Mouse (Mus musculus) neural tube, embryonic 15.5 days (tissue): ENCODE results near the gene Bex1. TPM values are rescaled to one million over a fixed set of nuclear protein-coding genes. Genes with fewer than 3 reads are reported as not detected.

Experiments
- ATAC-seq: fragments of 200-750 bp; cut with Nextera tagmentation; 2 replicates; pipeline ENCODE4 v1.8.0; 2017; ENCODE audit warnings: mild to moderate bottlenecking, moderate TSS enrichment, moderate library complexity; ENCODE audit not compliant: low FRiP score
- H3K27ac ChIP-seq: fragments of 300-500 bp; sonication (generic); replicated peaks from 2 replicates; pipeline ENCODE4 v1.5.1; 2015; ENCODE audit warnings: mild to moderate bottlenecking, inconsistent platforms
- H3K27me3 ChIP-seq: fragments of 300-500 bp; sonication (generic); replicated peaks from 2 replicates; pipeline ENCODE4 v1.6.1; 2015; ENCODE audit warnings: inconsistent platforms
- H3K36me3 ChIP-seq: fragments of 300-500 bp; sonication (generic); 2 replicates; pipeline ENCODE4 v1.6.1; 2015; ENCODE audit warnings: inconsistent platforms
- H3K4me1 ChIP-seq: fragments of 300-500 bp; sonication (generic); 2 replicates; pipeline ENCODE4 v1.6.1; 2015; ENCODE audit warnings: inconsistent platforms
- H3K4me2 ChIP-seq: fragments of 300-500 bp; sonication (generic); 2 replicates; pipeline ENCODE4 v1.6.1; 2015; ENCODE audit warnings: inconsistent platforms, mild to moderate bottlenecking, moderate library complexity
- H3K4me3 ChIP-seq: fragments of 300-500 bp; sonication (generic); replicated peaks from 2 replicates; pipeline ENCODE4 v1.5.1; 2015; ENCODE audit warnings: mild to moderate bottlenecking, inconsistent platforms
- H3K9ac ChIP-seq: fragments of 300-500 bp; sonication (generic); replicated peaks from 2 replicates; pipeline ENCODE4 v1.6.1; 2015; ENCODE audit warnings: mild to moderate bottlenecking, inconsistent platforms
- H3K9me3 ChIP-seq: fragments of 300-500 bp; sonication (generic); replicated peaks from 2 replicates; pipeline ENCODE4 v1.6.1; 2016; ENCODE audit warnings: inconsistent platforms
- WGBS: fragments of 180-500 bp; shearing (Covaris S2); methylation state at CpG from one replicate; pipeline ENCODE4 v1.1.7; 2015; ENCODE audit warnings: mixed read lengths; 5-methylcytosine and 5-hydroxymethylcytosine counted together
- microRNA-seq: library from miRNA; unstranded; fragments of <30 nt; microRNA quantifications from one replicate; pipeline ENCODE4, GENCODE M21; 2017
- polyA plus RNA-seq: library from polyadenylated mRNA; unstranded; fragments of >200 nt; fragmentation: Nextera tagmentation; extraction: Ambion mirVana; gene quantifications from 2 replicates; pipeline ENCODE4 v1.2.1, GENCODE M21; 2015

Gene Bex1
- polyA plus RNA-seq, 1 experiment from 2014 or later, result 283 TPM

GRCm38 (mm10) chrX:136170625-136171024 lies 44.7 kb downstream of the Bex1 start:
- Histone ChIP-seq H3K27me3 (no peaks in the 10 kb centered on the region), H3K9me3 (no peaks in the 10 kb centered on the region), H3K4me2 (peak overlapping the region; percentile 54), H3K36me3 (no peaks in the 10 kb centered on the region), H3K27ac (no peak overlapping the region), H3K4me3 (peak overlapping the region; percentile 53), H3K9ac (0 out of 2 replicates have a peak overlapping the region, but pooled peaks have one; percentile 26), H3K4me1 (no peaks in the 10 kb centered on the region)
- 60% methylated on average over 10 of the region's 10 CpGs for WGBS
- ATAC-seq, result no peak

Small RNAs within 50 kb of the gene (microRNA-seq; reads per million reads assigned to microRNA genes)
- not detected for gene Mir6383

Other genes starting within 250 kb of the Bex1 start
- 244 and 276 TPM in 2 replicates for gene Arxes2, start 221.7 kb downstream of the Bex1 start, polyA plus RNA-seq
- gene Arxes1, start 182.1 kb downstream of the Bex1 start, polyA plus RNA-seq, result 137 and 163 TPM in 2 replicates
- gene Bex2, start 147.3 kb downstream of the Bex1 start, polyA plus RNA-seq, result 664 and 773 TPM in 2 replicates
- gene Nxf3, start 130.3 kb downstream of the Bex1 start, polyA plus RNA-seq, result not detected in 2 replicates
- 127 and 144 TPM in 2 replicates for gene Bex4, start 76.5 kb downstream of the Bex1 start, polyA plus RNA-seq
- gene Tceal8, start 43.2 kb downstream of the Bex1 start, polyA plus RNA-seq, result 118 and 126 TPM in 2 replicates
- gene Tceal5, start 11.6 kb downstream of the Bex1 start, polyA plus RNA-seq, result 37.1 and 41.2 TPM in 2 replicates
- gene Tceal7, start 734 bp downstream of the Bex1 start, polyA plus RNA-seq, result 11.2 and 20.3 TPM in 2 replicates
- 252 and 274 TPM in 2 replicates for gene Tceal9, start 29.6 kb upstream of the Bex1 start, polyA plus RNA-seq
- gene Bex3, start 54.7 kb upstream of the Bex1 start, polyA plus RNA-seq, result 733 and 798 TPM in 2 replicates